Mouse (Mus musculus) testis, postnatal 10 days (tissue): ENCODE results near the gene Kcnip3.

Experiments used
- DNase-seq: peaks from one replicate; pipeline ENCODE4 v3.0.0; 2021; ENCODE audit warnings: low spot score

The Kcnip3 gene

DNA sequence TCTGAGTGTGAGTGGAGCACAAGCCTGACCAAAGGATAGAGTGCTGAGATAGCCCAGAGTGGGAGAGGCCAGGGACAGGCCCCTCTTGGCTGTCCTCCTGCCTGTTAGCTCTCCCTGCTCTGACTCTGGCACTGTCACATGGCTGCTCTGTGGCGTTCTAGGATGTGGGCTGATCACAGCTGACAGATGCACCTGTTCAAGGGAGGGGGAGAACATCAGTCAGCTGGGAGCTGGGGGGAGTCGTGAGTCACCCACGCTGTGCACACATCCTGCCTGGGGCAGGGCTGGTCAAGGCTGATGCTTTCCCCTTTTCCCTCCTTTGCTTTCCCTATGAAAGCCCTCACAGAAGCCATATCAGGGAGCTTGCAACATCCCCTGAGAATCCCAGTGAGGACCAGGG is 3.6 kb downstream of the Kcnip3 start:
- no peak for DNase-seq

GRCm38 (mm10) chr2:127517081-127517480 is 4.8 kb downstream of the Kcnip3 start:
- DNase-seq: no peak

GRCm38 (mm10) chr2:127514380-127515124 is 7.3 kb downstream of the Kcnip3 start:
- no peak for DNase-seq

DNA sequence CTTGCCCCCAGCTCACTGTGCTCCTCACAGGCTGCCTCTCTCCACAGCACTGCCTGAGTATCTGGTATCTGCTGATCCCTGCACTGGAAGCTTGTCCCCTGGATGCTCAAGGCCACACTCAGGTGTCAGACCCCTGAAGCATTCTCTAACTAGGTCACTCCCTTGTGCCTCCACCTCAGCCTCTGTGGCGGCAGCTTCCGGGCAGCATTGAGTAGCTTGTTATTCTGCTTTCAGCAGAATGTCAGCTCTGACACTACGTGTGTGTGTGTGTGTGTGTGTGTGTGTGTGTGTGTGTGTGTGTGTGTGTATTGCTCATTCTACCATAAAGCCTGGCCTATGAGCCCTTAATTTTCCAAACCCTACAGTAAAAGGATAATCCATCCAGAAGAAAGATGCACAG is 8.7 kb downstream of the Kcnip3 start:
- DNase-seq: no peak

GRCm38 (mm10) chr2:127511426-127511825 is 10.5 kb downstream of the Kcnip3 start:
- no peak for DNase-seq

DNA sequence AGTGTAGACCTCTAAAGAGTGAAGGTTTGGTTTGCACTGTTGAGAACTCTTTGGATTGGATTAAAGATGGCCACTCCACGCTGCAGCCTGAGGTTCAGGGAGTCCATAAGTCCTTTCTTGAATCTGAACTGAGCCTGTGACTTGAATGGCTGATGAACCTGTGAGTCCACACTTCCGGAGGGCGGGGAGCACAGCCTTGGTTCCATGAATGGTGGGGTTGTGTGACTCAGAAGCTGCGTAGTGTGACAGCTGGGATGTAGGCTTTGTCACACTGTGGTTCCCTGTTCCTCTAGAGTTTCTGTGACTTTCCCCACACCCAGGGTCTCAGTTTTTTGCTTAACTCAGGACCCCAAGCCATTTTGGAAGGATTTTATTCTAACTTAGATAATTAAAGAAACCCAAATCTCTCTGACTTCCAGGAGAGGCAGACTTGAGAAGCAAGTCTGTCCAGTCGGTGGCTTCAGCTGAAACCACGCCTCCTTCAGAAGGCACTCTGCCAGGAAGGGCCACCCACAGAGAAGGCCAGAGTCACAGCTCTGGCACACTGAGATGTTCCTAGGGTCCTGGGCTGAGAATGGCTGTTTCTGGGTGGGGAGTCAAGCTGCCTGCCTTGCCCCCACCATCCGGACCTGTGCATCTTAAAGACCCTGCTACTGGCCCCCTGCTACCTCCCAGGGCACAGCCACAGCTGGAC is 13.8 kb downstream of the Kcnip3 start:
- DNase-seq: peak; percentile 68

DNA sequence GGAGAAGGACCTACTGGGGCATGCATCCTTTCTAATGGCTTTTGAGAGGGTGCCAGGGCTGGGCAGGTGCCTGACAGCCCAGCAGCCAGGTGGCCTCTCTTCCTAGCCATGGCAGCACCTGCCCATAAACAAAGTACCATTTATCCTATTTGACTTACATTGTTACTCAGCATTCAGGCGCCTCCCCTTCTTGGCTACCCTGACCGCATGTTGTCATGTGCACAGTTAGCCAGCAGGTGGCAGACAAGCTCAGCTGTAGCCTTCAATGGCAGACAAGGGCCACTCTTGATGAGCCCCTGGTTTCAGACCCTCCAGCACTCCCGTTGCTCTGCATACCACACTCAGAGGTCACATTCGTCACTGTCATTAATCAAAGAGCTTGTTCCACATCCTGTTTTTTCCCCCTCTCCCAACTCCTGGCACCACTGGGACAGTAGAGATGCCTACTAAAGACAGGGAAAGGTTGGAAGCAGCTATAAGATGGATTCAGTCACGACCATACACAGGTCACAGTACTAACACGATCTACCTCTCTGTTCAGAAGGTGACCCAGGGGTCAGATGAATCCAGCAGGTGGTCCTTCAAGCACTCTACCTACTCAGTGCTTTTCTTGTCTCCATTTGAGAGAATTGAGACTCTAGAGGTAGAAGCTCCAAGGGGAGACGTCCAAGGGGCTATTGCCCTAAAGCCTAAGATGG is 14.7 kb downstream of the Kcnip3 start:
- peak; percentile 88 for DNase-seq

- no peak for DNase-seq
Observed at GRCm38 (mm10) chr2:127506131-127506632, 15.7 kb downstream of the Kcnip3 start.

GRCm38 (mm10) chr2:127505196-127505595 is 16.7 kb downstream of the Kcnip3 start:
- DNase-seq: no peak

- no peak for DNase-seq
Observed at GRCm38 (mm10) chr2:127503751-127504549, 17.9 kb downstream of the Kcnip3 start.

DNA sequence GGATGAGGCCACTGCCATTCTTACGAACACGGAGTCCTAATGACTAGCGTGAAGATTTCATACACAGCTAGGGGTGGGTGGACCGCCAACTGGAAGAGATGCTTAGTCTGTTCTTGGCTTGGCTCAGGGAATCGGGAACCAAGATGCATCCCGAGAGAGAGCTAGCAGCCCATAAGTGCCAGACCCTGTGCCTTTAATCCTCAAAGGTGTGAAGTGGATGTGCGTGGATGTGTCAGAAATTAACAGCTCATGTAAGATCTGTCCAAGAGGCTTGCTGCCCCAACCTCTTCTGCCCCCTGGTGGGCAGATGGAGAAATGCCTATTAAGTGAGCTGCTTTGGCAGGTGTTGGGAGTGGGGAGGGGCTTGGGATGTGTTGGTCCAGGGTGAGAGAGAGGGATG is 20.8 kb downstream of the Kcnip3 start:
- peak; percentile 82 for DNase-seq

- DNase-seq: no peak
Observed at GRCm38 (mm10) chr2:127498750-127499149, 23.1 kb downstream of the Kcnip3 start.

GRCm38 (mm10) chr2:127496321-127496720 is 25.6 kb downstream of the Kcnip3 start:
- no peak for DNase-seq

DNA sequence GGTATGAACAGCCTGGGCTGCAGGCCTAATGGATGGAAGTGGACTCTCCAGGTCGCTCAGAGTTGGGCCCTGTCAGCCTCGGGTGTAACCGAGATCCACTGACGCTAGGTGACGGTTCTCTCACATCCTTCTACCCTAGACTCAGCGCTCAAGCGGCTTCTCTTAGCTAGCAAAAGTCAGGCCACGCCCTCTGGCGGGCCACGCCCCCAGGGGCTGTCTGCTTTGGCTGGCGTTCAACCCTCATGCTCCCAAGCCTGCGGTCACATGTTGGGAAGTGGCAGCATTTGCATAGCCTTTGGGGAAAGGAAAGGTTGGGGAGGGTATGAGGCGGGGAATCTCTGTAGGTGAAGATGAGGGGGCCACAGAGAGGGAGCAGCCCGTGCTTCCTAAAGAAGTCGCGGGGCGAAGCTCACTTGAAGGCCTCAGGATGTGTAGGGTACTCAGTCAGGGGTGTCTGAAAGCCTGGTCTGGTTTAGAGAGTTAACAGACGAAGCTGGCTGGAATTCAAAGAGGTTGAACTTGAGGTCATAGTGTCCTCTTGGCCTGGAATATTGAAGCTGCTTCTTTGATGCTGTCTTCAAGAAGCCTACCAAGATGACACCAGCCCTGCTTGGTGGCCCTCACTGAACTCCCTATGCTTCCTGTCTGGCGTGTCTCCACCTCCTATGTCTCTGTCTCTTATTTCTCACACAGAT is 37.3 kb downstream of the Kcnip3 start:
- DNase-seq: peak; percentile 86

- DNase-seq: peak; percentile 59
Observed at GRCm38 (mm10) chr2:127483001-127483400, 38.9 kb downstream of the Kcnip3 start.

- peak; percentile 90 for DNase-seq
Observed at GRCm38 (mm10) chr2:127482533-127482911, 39.4 kb downstream of the Kcnip3 start.

- DNase-seq: peak; percentile 57
Observed at GRCm38 (mm10) chr2:127481841-127482532, 39.9 kb downstream of the Kcnip3 start.

GRCm38 (mm10) chr2:127479763-127480162 is 42.1 kb downstream of the Kcnip3 start:
- DNase-seq: peak; percentile 62

DNA sequence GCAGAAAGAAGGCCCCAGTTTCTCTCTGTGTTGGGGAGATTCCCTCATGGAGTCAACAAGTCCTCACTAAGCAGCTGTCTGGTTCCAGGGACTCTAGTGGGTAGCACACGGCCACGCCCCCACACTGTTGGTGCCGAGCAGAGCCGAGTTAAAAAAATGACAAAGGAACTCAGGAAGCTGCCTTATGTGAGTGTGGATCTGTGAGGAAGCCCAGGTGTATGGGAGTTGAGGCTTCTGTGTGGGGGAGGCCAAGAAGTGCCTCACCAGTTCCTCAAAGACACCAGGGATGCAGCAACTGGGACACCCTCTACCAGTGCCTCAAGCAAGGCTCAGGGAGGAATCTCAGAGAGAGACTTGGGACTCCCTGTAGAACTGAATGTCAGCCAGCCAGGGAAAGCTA is 42.7 kb downstream of the Kcnip3 start:
- no peak for DNase-seq

DNA sequence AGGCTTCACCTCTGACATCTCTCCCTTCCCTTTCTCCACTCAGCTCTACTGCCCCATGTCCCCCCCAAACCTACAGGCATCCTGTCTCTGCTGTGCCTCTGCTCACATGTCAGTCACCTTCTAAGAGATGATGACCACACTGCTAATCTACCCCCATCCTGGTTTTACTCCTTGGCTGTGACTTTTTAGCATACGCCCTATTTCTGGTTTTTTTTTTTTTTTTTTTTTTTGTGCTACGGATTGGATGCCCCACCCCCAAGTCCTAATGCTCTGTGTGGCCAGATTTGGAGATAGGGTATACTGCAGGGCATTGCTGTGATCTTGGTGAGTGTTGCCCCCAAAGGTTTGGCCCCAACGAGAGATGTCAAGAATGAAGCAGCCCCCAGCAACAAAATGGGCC is 49.6 kb downstream of the Kcnip3 start:
- no peak for DNase-seq

GRCm38 (mm10) chr2:127471281-127471680 is 50.6 kb downstream of the Kcnip3 start:
- no peak for DNase-seq
